Mouse (Mus musculus) bone marrow, adult 2 months (tissue): ENCODE results near the gene Vrk2.

ENCODE experiments used
- CTCF ChIP-seq: fragments of 200-500 bp; IDR thresholded peaks from 2 replicates; pipeline ENCODE4 v1.5.1; 2011; ENCODE audit warnings: low read length, control low read depth; ENCODE audit not compliant: control insufficient read depth, insufficient read depth
- POLR2A ChIP-seq: fragments of 200-500 bp; IDR thresholded peaks from 2 replicates; pipeline ENCODE4 v1.6.1; 2011; ENCODE audit warnings: low read depth, mild to moderate bottlenecking, control low read depth, low read length, borderline replicate concordance; ENCODE audit not compliant: control insufficient read depth

DNA sequence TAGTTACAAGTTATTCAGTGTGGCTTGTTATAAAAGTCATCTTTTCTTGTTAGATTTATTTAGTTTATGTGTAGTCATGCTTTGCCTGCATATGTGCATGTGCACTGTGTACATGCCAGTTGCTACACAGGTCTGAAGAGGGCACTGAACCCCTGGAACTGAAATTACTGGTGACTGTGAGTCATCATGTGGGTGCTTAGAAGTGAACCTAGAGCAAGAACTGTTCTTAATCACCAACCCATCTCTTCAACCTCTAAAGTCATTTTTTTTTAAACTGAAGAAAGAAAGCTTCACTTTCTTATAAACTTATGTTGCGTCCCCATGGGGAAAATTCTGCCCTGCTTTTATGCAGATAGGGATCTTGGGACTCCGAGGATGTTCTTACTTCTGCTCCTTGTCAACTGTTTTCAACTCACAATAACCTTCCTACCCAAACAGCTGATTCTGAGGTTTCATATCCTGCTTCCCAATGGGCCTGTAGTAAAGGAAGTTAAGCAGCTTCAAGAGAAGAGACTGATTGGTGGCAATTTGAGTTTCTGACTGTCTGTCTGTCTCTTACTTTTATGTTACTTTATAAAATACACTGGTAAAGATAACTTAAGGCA is 7.9 kb upstream of the Vrk2 start:
- no peak for TF ChIP-seq CTCF
- TF ChIP-seq POLR2A = no peak
